Mouse (Mus musculus): ENCODE data around the gene Tmem132e.

- no peak for TF ChIP-seq EP300 (IDR thresholded peaks at IDR 0.05; ENCODE audit: low read depth)
- TF ChIP-seq CTCF (IDR thresholded peaks at IDR 0.05; ENCODE audit: low read depth): no peak
These were observed 48.7 kb upstream of the Tmem132e start for GRCm38 (mm10) chr11:82339921-82340401.

Measured in heart, postnatal 0 days (tissue).